Mouse (Mus musculus): ENCODE measurements around the gene Rab4a. TPM values are rescaled to one million over a fixed set of nuclear protein-coding genes. Genes with fewer than 3 reads are reported as not detected.

The Rab4a gene
- polyA plus RNA-seq (2015; fragmentation: Nextera tagmentation; extraction: Ambion mirVana), result 78.2 and 87.0 TPM in 2 replicates

- WGBS, result 3% methylated on average over 48 of the region's 48 CpGs
- peak within 1 kb of the TSS; percentile 89 for H3K27ac ChIP-seq (replicated peaks)
Measured at GRCm38 (mm10) chr8:123805718-123806373, at the start of gene Rab4a. Gene Rab4a, plus strand, starts transcription at chr8:123805985.

GRCm38 (mm10) chr8:123756901-123757300 lies 48.9 kb upstream of the Rab4a start:
- Histone ChIP-seq H3K27me3 (replicated peaks) (no peaks in the 10 kb centered on the region), H3K36me3 (no peaks in the 10 kb centered on the region), H3K9ac (replicated peaks) (no peak overlapping the region), H3K4me1 (peaks cover 44% of the 10 kb centered on the region), H3K4me2 (no peak overlapping the region), H3K9me3 (replicated peaks) (no peaks in the 10 kb centered on the region), H3K4me3 (replicated peaks) (no peak overlapping the region), H3K27ac (replicated peaks) (no peak overlapping the region)
- no peak for ATAC-seq (ENCODE audit: low FRiP score)
- WGBS, result 83% methylated on average over 8 of the region's 8 CpGs

More at GRCm38 (mm10) chr8:123805718-123806373, at the start of gene Rab4a:
- H3K4me3 ChIP-seq (replicated peaks), result peak within 1 kb of the TSS; percentile 87
- H3K4me1 ChIP-seq, result peaks cover 37% of the 10 kb centered on the region
- H3K27me3 ChIP-seq (replicated peaks), result no peaks in the 10 kb centered on the region
- ATAC-seq (ENCODE audit: low FRiP score), result peak; percentile 92
- H3K9ac ChIP-seq (replicated peaks), result peak within 1 kb of the TSS; percentile 96
- peak within 1 kb of the TSS; percentile 79 for H3K4me2 ChIP-seq
- H3K36me3 ChIP-seq, result peaks cover 2% of the 10 kb centered on the region; the same call in 1 of the 2 replicates
- no peaks in the 10 kb centered on the region for H3K9me3 ChIP-seq (replicated peaks)

GRCm38 (mm10) chr8:123758935-123759334 lies 46.9 kb upstream of the Rab4a start:
- H3K4me2 ChIP-seq, result no peak overlapping the region
- no peak overlapping the region for H3K27ac ChIP-seq (replicated peaks)
- H3K36me3 ChIP-seq, result no peaks in the 10 kb centered on the region
- H3K9me3 ChIP-seq (replicated peaks), result no peaks in the 10 kb centered on the region
- peaks cover 46% of the 10 kb centered on the region for H3K4me1 ChIP-seq
- no peak overlapping the region for H3K4me3 ChIP-seq (replicated peaks)
- 88% methylated on average over 1 of the region's 1 CpGs for WGBS
- H3K27me3 ChIP-seq (replicated peaks), result no peaks in the 10 kb centered on the region
- ATAC-seq (ENCODE audit: low FRiP score), result no peak
- H3K9ac ChIP-seq (replicated peaks), result no peak overlapping the region

- Histone ChIP-seq H3K9ac (replicated peaks) (no peak overlapping the region), H3K4me1 (peaks cover 40% of the 10 kb centered on the region), H3K27me3 (replicated peaks) (no peaks in the 10 kb centered on the region), H3K4me3 (replicated peaks) (peak overlapping the region; percentile 8; the same call in 1 of the 2 replicates), H3K4me2 (peak overlapping the region; percentile 49), H3K9me3 (replicated peaks) (no peaks in the 10 kb centered on the region), H3K27ac (replicated peaks) (no peak overlapping the region), H3K36me3 (no peaks in the 10 kb centered on the region)
- 5% methylated on average over 10 of the region's 10 CpGs for WGBS
- ATAC-seq (ENCODE audit: low FRiP score), result peak; percentile 56; the same call in 1 of the 2 replicates
Measured at GRCm38 (mm10) chr8:123759933-123760332, 45.9 kb upstream of the Rab4a start.

GRCm38 (mm10) chr8:123760579-123760978 lies 45.2 kb upstream of the Rab4a start:
- no peak overlapping the region for H3K9ac ChIP-seq (replicated peaks)
- H3K27ac ChIP-seq (replicated peaks), result no peak overlapping the region
- H3K4me3 ChIP-seq (replicated peaks), result no peak overlapping the region
- H3K4me2 ChIP-seq, result no peak overlapping the region
- H3K9me3 ChIP-seq (replicated peaks), result no peaks in the 10 kb centered on the region
- no peak for ATAC-seq (ENCODE audit: low FRiP score)
- WGBS, result 27% methylated on average over 5 of the region's 5 CpGs
- H3K4me1 ChIP-seq, result peaks cover 40% of the 10 kb centered on the region
- H3K36me3 ChIP-seq, result no peaks in the 10 kb centered on the region
- H3K27me3 ChIP-seq (replicated peaks), result no peaks in the 10 kb centered on the region

- H3K36me3 ChIP-seq, result no peaks in the 10 kb centered on the region
- H3K4me3 ChIP-seq (replicated peaks), result no peak overlapping the region
- no peaks in the 10 kb centered on the region for H3K27me3 ChIP-seq (replicated peaks)
- H3K27ac ChIP-seq (replicated peaks), result no peak overlapping the region; the same call in 1 of the 2 replicates
- no peaks in the 10 kb centered on the region for H3K9me3 ChIP-seq (replicated peaks)
- peaks cover 40% of the 10 kb centered on the region for H3K4me1 ChIP-seq
- no peak overlapping the region for H3K4me2 ChIP-seq
- 42% methylated on average over 12 of the region's 12 CpGs for WGBS
- H3K9ac ChIP-seq (replicated peaks), result no peak overlapping the region
- no peak for ATAC-seq (ENCODE audit: low FRiP score)
Measured at GRCm38 (mm10) chr8:123761266-123761882, 44.4 kb upstream of the Rab4a start.

GRCm38 (mm10) chr8:123761883-123762270 lies 43.9 kb upstream of the Rab4a start:
- ATAC-seq (ENCODE audit: low FRiP score), result no peak
- no peak overlapping the region for H3K9ac ChIP-seq (replicated peaks)
- no peaks in the 10 kb centered on the region for H3K27me3 ChIP-seq (replicated peaks)
- H3K36me3 ChIP-seq, result no peaks in the 10 kb centered on the region
- H3K9me3 ChIP-seq (replicated peaks), result no peaks in the 10 kb centered on the region
- no peak overlapping the region for H3K4me2 ChIP-seq
- peaks cover 40% of the 10 kb centered on the region for H3K4me1 ChIP-seq
- no peak overlapping the region for H3K27ac ChIP-seq (replicated peaks)
- H3K4me3 ChIP-seq (replicated peaks), result no peak overlapping the region
- 14% methylated on average over 4 of the region's 4 CpGs for WGBS

GRCm38 (mm10) chr8:123763355-123763754 lies 42.4 kb upstream of the Rab4a start:
- Histone ChIP-seq H3K9me3 (replicated peaks) (no peaks in the 10 kb centered on the region), H3K9ac (replicated peaks) (no peak overlapping the region), H3K4me2 (no peak overlapping the region), H3K4me3 (replicated peaks) (no peak overlapping the region), H3K27ac (replicated peaks) (peak overlapping the region; percentile 45), H3K4me1 (peaks cover 40% of the 10 kb centered on the region), H3K27me3 (replicated peaks) (no peaks in the 10 kb centered on the region), H3K36me3 (no peaks in the 10 kb centered on the region)
- no peak for ATAC-seq (ENCODE audit: low FRiP score)
- WGBS, result 31% methylated on average over 7 of the region's 7 CpGs

GRCm38 (mm10) chr8:123764671-123765070 lies 41.1 kb upstream of the Rab4a start:
- 38% methylated on average over 4 of the region's 4 CpGs for WGBS
- no peak for ATAC-seq (ENCODE audit: low FRiP score)

GRCm38 (mm10) chr8:123766516-123766915 lies 39.3 kb upstream of the Rab4a start:
- Histone ChIP-seq H3K27me3 (replicated peaks) (no peaks in the 10 kb centered on the region), H3K4me2 (no peak overlapping the region), H3K4me1 (peaks cover 24% of the 10 kb centered on the region), H3K36me3 (no peaks in the 10 kb centered on the region), H3K4me3 (replicated peaks) (no peak overlapping the region), H3K9ac (replicated peaks) (no peak overlapping the region), H3K27ac (replicated peaks) (no peak overlapping the region), H3K9me3 (replicated peaks) (no peaks in the 10 kb centered on the region)
- 87% methylated on average over 4 of the region's 4 CpGs for WGBS
- no peak for ATAC-seq (ENCODE audit: low FRiP score)

More at GRCm38 (mm10) chr8:123764671-123765070, 41.1 kb upstream of the Rab4a start:
- Histone ChIP-seq H3K27me3 (replicated peaks) (no peaks in the 10 kb centered on the region), H3K9me3 (replicated peaks) (no peaks in the 10 kb centered on the region), H3K36me3 (no peaks in the 10 kb centered on the region), H3K4me2 (no peak overlapping the region), H3K4me3 (replicated peaks) (no peak overlapping the region), H3K4me1 (peaks cover 42% of the 10 kb centered on the region), H3K27ac (replicated peaks) (no peak overlapping the region), H3K9ac (replicated peaks) (no peak overlapping the region)

- 89% methylated on average over 8 of the region's 8 CpGs for WGBS
- H3K36me3 ChIP-seq, result no peaks in the 10 kb centered on the region
- peaks cover 11% of the 10 kb centered on the region for H3K4me1 ChIP-seq
- no peak overlapping the region for H3K27ac ChIP-seq (replicated peaks)
- ATAC-seq (ENCODE audit: low FRiP score), result no peak
- no peak overlapping the region for H3K4me3 ChIP-seq (replicated peaks)
- H3K9ac ChIP-seq (replicated peaks), result no peak overlapping the region
- H3K4me2 ChIP-seq, result no peak overlapping the region
- no peaks in the 10 kb centered on the region for H3K27me3 ChIP-seq (replicated peaks)
- H3K9me3 ChIP-seq (replicated peaks), result no peaks in the 10 kb centered on the region
Measured at GRCm38 (mm10) chr8:123767874-123768273, 37.9 kb upstream of the Rab4a start.
